Mouse (Mus musculus) limb, embryonic 12.5 days (tissue): ENCODE measurements around the gene Tmprss12. TPM values are rescaled to one million over a fixed set of nuclear protein-coding genes. Genes with fewer than 3 reads are reported as not detected.

ENCODE experiments used
- ATAC-seq: fragments of 200-750 bp; cut with Nextera tagmentation; 2 replicates; pipeline ENCODE4 v1.8.0; 2017; ENCODE audit warnings: low read depth, moderate TSS enrichment; ENCODE audit not compliant: insufficient number of reproducible peaks, insufficient read depth, low FRiP score, low TSS enrichment
- H3K27ac ChIP-seq: fragments of 300-500 bp; sonication (generic); 2 replicates; pipeline ENCODE4 v1.5.1; 2016; ENCODE audit warnings: mild to moderate bottlenecking, moderate library complexity
- H3K27me3 ChIP-seq: fragments of 300-500 bp; sonication (generic); 2 replicates; pipeline ENCODE4 v1.6.1; 2016; ENCODE audit warnings: mild to moderate bottlenecking, moderate library complexity
- H3K36me3 ChIP-seq: fragments of 300-500 bp; sonication (generic); 2 replicates; pipeline ENCODE4 v1.6.1; 2016; ENCODE audit warnings: mild to moderate bottlenecking, moderate library complexity
- H3K4me1 ChIP-seq: fragments of 300-500 bp; sonication (generic); replicated peaks from 2 replicates; pipeline ENCODE4 v1.6.1; 2016
- H3K4me2 ChIP-seq: fragments of 300-500 bp; sonication (generic); 2 replicates; pipeline ENCODE4 v1.6.1; 2016; ENCODE audit warnings: mild to moderate bottlenecking, moderate library complexity
- H3K4me3 ChIP-seq: fragments of 300-500 bp; sonication (generic); replicated peaks from 2 replicates; pipeline ENCODE4 v1.5.1; 2016; ENCODE audit warnings: mild to moderate bottlenecking
- H3K9ac ChIP-seq: fragments of 300-500 bp; sonication (generic); replicated peaks from 2 replicates; pipeline ENCODE4 v1.6.1; 2016; ENCODE audit warnings: mild to moderate bottlenecking, moderate library complexity
- H3K9me3 ChIP-seq: fragments of 300-500 bp; sonication (generic); 2 replicates; pipeline ENCODE4 v1.6.1; 2016; ENCODE audit warnings: mild to moderate bottlenecking, moderate library complexity
- WGBS: fragments of 180-500 bp; shearing (Covaris S2); methylation state at CpG from one replicate; pipeline ENCODE4 v1.1.7; 2016; 5-methylcytosine and 5-hydroxymethylcytosine counted together
- polyA plus RNA-seq: library from polyadenylated mRNA; unstranded; fragments of >200 nt; fragmentation: Nextera tagmentation; extraction: Ambion mirVana; gene quantifications from 2 replicates; pipeline ENCODE4 v1.2.1, GENCODE M21; 2016

The Tmprss12 gene
- polyA plus RNA-seq: not detected in 2 replicates

- H3K4me2 ChIP-seq: no peak within 1 kb of the TSS
- H3K36me3 ChIP-seq: no peaks in the 10 kb centered on the region
- H3K27ac ChIP-seq: no peak within 1 kb of the TSS
- H3K9ac ChIP-seq: no peak within 1 kb of the TSS
- no peaks in the 10 kb centered on the region for H3K27me3 ChIP-seq
- no peaks in the 10 kb centered on the region for H3K4me1 ChIP-seq
- no peaks in the 10 kb centered on the region for H3K9me3 ChIP-seq
- H3K4me3 ChIP-seq: no peak within 1 kb of the TSS
- no peak for ATAC-seq
- 97% methylated on average over 20 of the region's 20 CpGs for WGBS
Observed at GRCm38 (mm10) chr15:100280626-100281025, at the start of gene Tmprss12. Gene Tmprss12, plus strand, starts transcription at chr15:100280837.

GRCm38 (mm10) chr15:100231616-100232525 lies 48.8 kb upstream of the Tmprss12 start:
- Histone ChIP-seq H3K9ac (no peak overlapping the region), H3K4me1 (peaks cover 12% of the 10 kb centered on the region), H3K27ac (no peak overlapping the region), H3K36me3 (peaks cover 42% of the 10 kb centered on the region), H3K27me3 (no peaks in the 10 kb centered on the region), H3K4me2 (no peak overlapping the region), H3K9me3 (no peaks in the 10 kb centered on the region), H3K4me3 (no peak overlapping the region)
- WGBS: 85% methylated on average over 14 of the region's 14 CpGs
- no peak for ATAC-seq

GRCm38 (mm10) chr15:100235208-100235965 lies 45.2 kb upstream of the Tmprss12 start:
- ATAC-seq: no peak
- Histone ChIP-seq H3K27ac (no peak overlapping the region), H3K4me3 (no peak overlapping the region), H3K9me3 (no peaks in the 10 kb centered on the region), H3K9ac (no peak overlapping the region), H3K4me2 (no peak overlapping the region), H3K27me3 (no peaks in the 10 kb centered on the region), H3K4me1 (no peaks in the 10 kb centered on the region), H3K36me3 (peaks cover 75% of the 10 kb centered on the region)
- 93% methylated on average over 12 of the region's 12 CpGs for WGBS

GRCm38 (mm10) chr15:100236952-100237351 lies 43.7 kb upstream of the Tmprss12 start:
- Histone ChIP-seq H3K27me3 (no peaks in the 10 kb centered on the region), H3K4me3 (no peak overlapping the region), H3K9me3 (no peaks in the 10 kb centered on the region), H3K27ac (no peak overlapping the region), H3K36me3 (peaks cover 91% of the 10 kb centered on the region), H3K4me2 (no peak overlapping the region), H3K4me1 (no peaks in the 10 kb centered on the region), H3K9ac (no peak overlapping the region)
- ATAC-seq: no peak
- WGBS: 93% methylated on average over 6 of the region's 6 CpGs

GRCm38 (mm10) chr15:100241780-100242179 lies 38.9 kb upstream of the Tmprss12 start:
- 94% methylated on average over 6 of the region's 6 CpGs for WGBS

GRCm38 (mm10) chr15:100245951-100246350 lies 34.7 kb upstream of the Tmprss12 start:
- no peak overlapping the region for H3K4me2 ChIP-seq
- no peaks in the 10 kb centered on the region for H3K27me3 ChIP-seq
- no peak overlapping the region for H3K4me3 ChIP-seq
- WGBS: 96% methylated on average over 7 of the region's 7 CpGs
- ATAC-seq: no peak
- H3K36me3 ChIP-seq: peaks cover 98% of the 10 kb centered on the region
- no peaks in the 10 kb centered on the region for H3K4me1 ChIP-seq
- no peak overlapping the region for H3K27ac ChIP-seq
- H3K9ac ChIP-seq: no peak overlapping the region
- no peaks in the 10 kb centered on the region for H3K9me3 ChIP-seq

More at GRCm38 (mm10) chr15:100241780-100242179, 38.9 kb upstream of the Tmprss12 start:
- Histone ChIP-seq H3K27me3 (no peaks in the 10 kb centered on the region), H3K9me3 (no peaks in the 10 kb centered on the region), H3K9ac (no peak overlapping the region), H3K36me3 (peaks cover 96% of the 10 kb centered on the region), H3K4me2 (no peak overlapping the region), H3K4me3 (no peak overlapping the region), H3K4me1 (no peaks in the 10 kb centered on the region), H3K27ac (no peak overlapping the region)
- ATAC-seq: no peak

GRCm38 (mm10) chr15:100247296-100247695 lies 33.3 kb upstream of the Tmprss12 start:
- Histone ChIP-seq H3K4me1 (no peaks in the 10 kb centered on the region), H3K36me3 (peaks cover 98% of the 10 kb centered on the region), H3K27ac (no peak overlapping the region), H3K27me3 (no peaks in the 10 kb centered on the region), H3K4me3 (no peak overlapping the region), H3K9me3 (no peaks in the 10 kb centered on the region), H3K9ac (no peak overlapping the region), H3K4me2 (no peak overlapping the region)
- no peak for ATAC-seq
- WGBS: 95% methylated on average over 9 of the region's 9 CpGs

GRCm38 (mm10) chr15:100248665-100249433 lies 31.8 kb upstream of the Tmprss12 start:
- H3K9ac ChIP-seq: no peak overlapping the region
- peaks cover 97% of the 10 kb centered on the region for H3K36me3 ChIP-seq
- no peak overlapping the region for H3K4me3 ChIP-seq
- no peak overlapping the region for H3K27ac ChIP-seq
- WGBS: 96% methylated on average over 6 of the region's 6 CpGs
- ATAC-seq: no peak
- no peaks in the 10 kb centered on the region for H3K4me1 ChIP-seq
- no peak overlapping the region for H3K4me2 ChIP-seq
- no peaks in the 10 kb centered on the region for H3K9me3 ChIP-seq
- no peaks in the 10 kb centered on the region for H3K27me3 ChIP-seq

GRCm38 (mm10) chr15:100251153-100251780 lies 29.4 kb upstream of the Tmprss12 start:
- Histone ChIP-seq H3K9ac (no peak overlapping the region), H3K4me2 (no peak overlapping the region), H3K4me1 (no peaks in the 10 kb centered on the region), H3K4me3 (no peak overlapping the region), H3K27me3 (no peaks in the 10 kb centered on the region), H3K36me3 (peaks cover 99% of the 10 kb centered on the region), H3K9me3 (no peaks in the 10 kb centered on the region), H3K27ac (no peak overlapping the region)
- 94% methylated on average over 6 of the region's 6 CpGs for WGBS
- ATAC-seq: no peak

GRCm38 (mm10) chr15:100256386-100256785 lies 24.3 kb upstream of the Tmprss12 start:
- 88% methylated on average over 6 of the region's 6 CpGs for WGBS
- Histone ChIP-seq H3K27ac (no peak overlapping the region), H3K4me1 (no peaks in the 10 kb centered on the region), H3K36me3 (peaks cover 86% of the 10 kb centered on the region), H3K4me2 (no peak overlapping the region), H3K9me3 (no peaks in the 10 kb centered on the region), H3K9ac (no peak overlapping the region), H3K4me3 (no peak overlapping the region), H3K27me3 (no peaks in the 10 kb centered on the region)
- ATAC-seq: no peak
